Mouse (Mus musculus): Measurements from ENCODE around the gene Hmg20b.
A peak's percentile ranks its signal among the peaks of the same experiment; 100 is the strongest.

DNA sequence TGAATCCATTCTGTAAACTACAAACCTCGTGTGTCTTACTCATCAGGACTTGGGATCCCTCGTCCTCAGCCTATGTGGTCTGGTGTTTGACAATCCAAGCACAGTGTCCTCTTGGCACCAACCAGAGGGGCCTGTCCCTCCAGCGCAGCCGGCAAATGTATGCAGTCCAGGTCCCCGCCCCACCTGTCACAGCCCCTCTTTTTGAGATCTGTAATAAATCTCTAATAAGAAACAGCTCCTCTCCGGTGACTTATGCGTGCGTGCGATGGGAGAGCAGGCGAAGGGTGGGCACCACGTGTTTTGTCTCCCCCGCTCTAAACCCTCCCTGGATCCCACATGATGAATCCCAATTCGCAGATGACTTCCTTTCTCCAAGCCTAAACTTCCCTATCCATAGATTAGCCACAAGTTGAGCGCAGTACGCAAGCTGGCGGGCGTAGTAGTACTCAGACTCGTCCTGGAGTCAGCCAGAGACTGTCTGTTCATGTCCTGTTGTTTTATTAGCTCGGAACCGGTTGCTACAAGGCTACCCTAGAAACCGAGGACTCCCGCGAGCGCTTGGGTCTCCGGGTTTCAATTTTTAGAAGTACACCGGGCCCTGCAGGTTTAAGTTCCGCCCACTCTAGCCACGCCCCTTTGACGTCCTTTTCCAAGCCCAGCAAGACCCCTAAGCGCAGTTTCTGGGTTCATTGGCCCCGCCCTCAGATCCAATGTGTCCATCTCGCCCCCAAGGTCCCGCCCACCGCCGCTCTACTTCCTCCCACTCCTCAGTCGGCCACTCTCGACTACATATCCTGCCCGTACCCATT is 30.3 kb downstream of the Hmg20b start:
- no peak for TF ChIP-seq CTCF (IDR thresholded peaks at IDR 0.05)
- TF ChIP-seq EP300 (IDR thresholded peaks at IDR 0.05; ENCODE audit: insufficient read depth, low read depth, low read length) = no peak
- peak; percentile 64; the same call in 1 of the 2 replicates for TF ChIP-seq POLR2A (IDR thresholded peaks at IDR 0.05; ENCODE audit: insufficient read depth, low read depth, low read length)

Measured in heart, adult 2 months (tissue).